Mouse (Mus musculus) embryonic fibroblast, embryonic 13.5 days (primary cell): ENCODE results near the gene Oas1d. TPM values are rescaled to one million over a fixed set of nuclear protein-coding genes. Genes with fewer than 3 reads are reported as not detected.
A peak's percentile ranks its signal among the peaks of the same experiment; 100 is the strongest.

Experiments
- H3K27ac ChIP-seq: 2 replicates; pipeline ENCODE4 v1.5.1; 2012; ENCODE audit warnings: low read length, control low read depth, inconsistent platforms; ENCODE audit not compliant: insufficient read depth
- H3K4me1 ChIP-seq: 2 replicates; pipeline ENCODE4 v1.6.1; 2011; ENCODE audit warnings: low read length; ENCODE audit not compliant: control insufficient read depth, insufficient read depth
- H3K4me3 ChIP-seq: 2 replicates; pipeline ENCODE4 v1.5.1; 2011; ENCODE audit warnings: mild to moderate bottlenecking, control low read depth, low read length; ENCODE audit not compliant: insufficient read depth
- CTCF ChIP-seq: IDR thresholded peaks from 2 replicates; pipeline ENCODE4 v1.5.1; 2011; ENCODE audit warnings: mild to moderate bottlenecking, control low read depth, low read length, moderate library complexity, borderline replicate concordance; ENCODE audit not compliant: insufficient read depth
- POLR2A ChIP-seq: IDR thresholded peaks from 2 replicates; pipeline ENCODE4 v1.6.1; 2011; ENCODE audit warnings: low read depth, mild to moderate bottlenecking, control low read depth, low read length, moderate library complexity
- polyA plus RNA-seq: library from polyadenylated mRNA; stranded (reverse); fragments of >200 nt; gene quantifications from 2 replicates; pipeline ENCODE4 v1.2.4, GENCODE M21; 2011; ENCODE audit warnings: low read depth; ENCODE audit not compliant: missing spikeins, insufficient read length

The Oas1d gene
- polyA plus RNA-seq, 1 experiment, result not detected

GRCm38 (mm10) chr5:120927036-120927435, 12.7 kb downstream of the Oas1d start:
- Histone ChIP-seq H3K4me1 (no peaks in the 10 kb centered on the region), H3K4me3 (no peak overlapping the region), H3K27ac (no peak overlapping the region)
- no peak for TF ChIP-seq POLR2A
- peak; percentile 45; the same call in 1 of the 2 replicates for TF ChIP-seq CTCF

- Histone ChIP-seq H3K4me3 (no peak overlapping the region), H3K4me1 (no peaks in the 10 kb centered on the region), H3K27ac (no peak overlapping the region)
- no peak for TF ChIP-seq POLR2A
- no peak for TF ChIP-seq CTCF
Measured at GRCm38 (mm10) chr5:120933966-120934365, 19.6 kb downstream of the Oas1d start.

- H3K4me1 ChIP-seq, result no peaks in the 10 kb centered on the region
- TF ChIP-seq CTCF, result no peak
- no peak for TF ChIP-seq POLR2A
- H3K4me3 ChIP-seq, result no peak overlapping the region
- H3K27ac ChIP-seq, result no peak overlapping the region
Measured at GRCm38 (mm10) chr5:120937841-120938240, 23.5 kb downstream of the Oas1d start.

GRCm38 (mm10) chr5:120938586-120938985, 24.2 kb downstream of the Oas1d start:
- TF ChIP-seq POLR2A (no peak), CTCF (no peak)
- Histone ChIP-seq H3K4me3 (no peak overlapping the region), H3K27ac (no peak overlapping the region), H3K4me1 (no peaks in the 10 kb centered on the region)

GRCm38 (mm10) chr5:120942076-120942475, 27.7 kb downstream of the Oas1d start:
- Histone ChIP-seq H3K4me3 (no peak overlapping the region), H3K4me1 (no peaks in the 10 kb centered on the region), H3K27ac (no peak overlapping the region)
- TF ChIP-seq CTCF (no peak), POLR2A (no peak)

- no peak overlapping the region for H3K27ac ChIP-seq
- TF ChIP-seq POLR2A, result no peak
- no peak for TF ChIP-seq CTCF
- no peak overlapping the region for H3K4me3 ChIP-seq
- no peaks in the 10 kb centered on the region for H3K4me1 ChIP-seq
Measured at GRCm38 (mm10) chr5:120952242-120952770, 38.0 kb downstream of the Oas1d start.

GRCm38 (mm10) chr5:120953974-120954373, 39.6 kb downstream of the Oas1d start:
- Histone ChIP-seq H3K4me1 (no peaks in the 10 kb centered on the region), H3K4me3 (no peak overlapping the region), H3K27ac (no peak overlapping the region)
- TF ChIP-seq POLR2A (no peak), CTCF (peak; percentile 56; the same call in 1 of the 2 replicates)

GRCm38 (mm10) chr5:120961004-120961403, 46.7 kb downstream of the Oas1d start:
- no peak overlapping the region for H3K4me3 ChIP-seq
- TF ChIP-seq POLR2A, result no peak
- no peak overlapping the region for H3K27ac ChIP-seq
- H3K4me1 ChIP-seq, result no peaks in the 10 kb centered on the region

GRCm38 (mm10) chr5:120966156-120966555, 51.8 kb downstream of the Oas1d start:
- Histone ChIP-seq H3K4me3 (no peak overlapping the region), H3K4me1 (no peaks in the 10 kb centered on the region), H3K27ac (no peak overlapping the region)
- no peak for TF ChIP-seq POLR2A
- TF ChIP-seq CTCF, result no peak

GRCm38 (mm10) chr5:120966894-120967293, 52.6 kb downstream of the Oas1d start:
- TF ChIP-seq POLR2A, result no peak
- no peak for TF ChIP-seq CTCF
- Histone ChIP-seq H3K27ac (no peak overlapping the region), H3K4me1 (no peaks in the 10 kb centered on the region), H3K4me3 (no peak overlapping the region)
